Mouse (Mus musculus) forebrain, postnatal 0 days (tissue): ENCODE results near the gene Uap1l1. TPM values are rescaled to one million over a fixed set of nuclear protein-coding genes. Genes with fewer than 3 reads are reported as not detected.

Source experiments
- ATAC-seq: fragments of 200-750 bp; cut with Nextera tagmentation; 2 replicates; pipeline ENCODE4 v1.8.0; 2017; ENCODE audit warnings: mild to moderate bottlenecking, moderate library complexity
- DNase-seq: peaks from one replicate; pipeline ENCODE4 v3.0.0-alpha.2; 2015
- H3K27ac ChIP-seq: fragments of 300-500 bp; sonication (generic); 2 replicates; pipeline ENCODE4 v1.5.1; 2014; ENCODE audit warnings: low read depth, mild to moderate bottlenecking, antibody characterized with exemption, low read length, moderate library complexity, mixed read lengths
- H3K27me3 ChIP-seq: fragments of 300-500 bp; sonication (generic); 2 replicates; pipeline ENCODE4 v1.6.1; 2014; ENCODE audit warnings: mild to moderate bottlenecking, low read length, mixed read lengths; ENCODE audit not compliant: insufficient read depth
- H3K36me3 ChIP-seq: fragments of 300-500 bp; sonication (generic); 2 replicates; pipeline ENCODE4 v1.6.1; 2014; ENCODE audit warnings: mild to moderate bottlenecking, moderate library complexity; ENCODE audit not compliant: insufficient read depth
- H3K4me1 ChIP-seq: fragments of 300-500 bp; sonication (generic); 2 replicates; pipeline ENCODE4 v1.6.1; 2014; ENCODE audit warnings: antibody characterized with exemption; ENCODE audit not compliant: insufficient read depth
- H3K4me2 ChIP-seq: fragments of 300-500 bp; sonication (generic); 2 replicates; pipeline ENCODE4 v1.6.1; 2014; ENCODE audit warnings: low read depth, mild to moderate bottlenecking, moderate library complexity
- H3K4me3 ChIP-seq: fragments of 300-500 bp; sonication (generic); 2 replicates; pipeline ENCODE4 v1.5.1; 2014; ENCODE audit warnings: low read depth, low read length, mixed read lengths
- H3K9ac ChIP-seq: fragments of 300-500 bp; sonication (generic); 2 replicates; pipeline ENCODE4 v1.6.1; 2014; ENCODE audit warnings: mild to moderate bottlenecking
- H3K9me3 ChIP-seq: fragments of 300-500 bp; sonication (generic); 2 replicates; pipeline ENCODE4 v1.6.1; 2016; ENCODE audit warnings: low read length
- CTCF ChIP-seq: sonication (generic); IDR thresholded peaks from 2 replicates; pipeline ENCODE4 v1.5.1; 2016; ENCODE audit warnings: antibody characterized with exemption, control low read depth, low read depth
- WGBS: fragments of 180-500 bp; shearing (Covaris S2); extraction: QIAGEN DNeasy Blood & Tissue Kit; methylation state at CpG from one replicate; pipeline ENCODE4 v1.1.7; 2014; 5-methylcytosine and 5-hydroxymethylcytosine counted together
- polyA plus RNA-seq: library from polyadenylated mRNA; unstranded; fragments of >200 nt; fragmentation: Nextera tagmentation; extraction: Ambion mirVana; gene quantifications from 2 replicates; pipeline ENCODE4 v1.2.1, GENCODE M21; 2015
- total RNA-seq: library from RNA; depleted of rRNA; stranded (reverse); fragments of >200 nt; gene quantifications from 2 replicates; pipeline ENCODE4 v1.2.3, GENCODE M21; 2014; rRNA removed

Gene Uap1l1
- total and polyA plus RNA-seq, 2 experiments from 2014 or later, result 4.1 to 10.4 TPM

DNA sequence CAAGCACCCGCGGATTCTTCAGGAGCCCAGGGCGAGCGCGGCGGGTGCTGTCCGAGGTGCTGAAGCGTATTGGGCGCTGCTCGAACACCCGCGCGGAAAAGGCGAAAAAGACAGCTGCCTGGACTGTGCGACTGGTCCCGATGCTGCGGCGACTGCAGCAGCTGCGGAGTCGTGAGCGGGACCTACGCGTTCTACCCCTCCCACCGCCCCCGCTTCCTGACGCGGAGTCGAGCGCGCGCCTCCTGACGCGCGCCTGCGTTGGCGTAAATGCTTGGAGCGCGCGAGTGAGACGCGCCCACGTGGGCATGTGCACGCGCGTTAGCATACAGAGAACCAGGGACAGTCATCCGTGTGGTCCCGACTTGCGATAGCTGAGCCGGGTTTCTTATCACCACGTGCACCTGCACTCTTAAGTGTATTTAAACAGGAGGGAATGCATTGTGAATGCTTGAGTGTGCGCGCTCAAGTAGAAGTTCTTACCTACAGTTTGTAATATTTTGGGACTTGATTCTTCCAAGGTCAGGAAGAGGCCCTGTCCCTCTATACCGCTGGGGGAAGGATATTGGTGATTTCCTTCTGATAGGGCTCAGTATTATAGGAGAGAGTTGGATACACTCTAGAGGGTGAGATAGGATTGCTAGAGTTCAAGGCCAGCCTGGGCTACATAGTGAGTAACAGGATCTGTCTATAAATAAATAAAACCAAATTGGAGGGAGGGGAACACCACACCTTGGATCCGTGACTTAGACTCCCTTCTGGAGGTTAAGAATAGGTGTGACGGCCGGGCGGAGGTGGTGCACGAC lies 46.3 kb downstream of the Uap1l1 start, which contains the start of gene Grin1:
Gene Grin1, minus strand, starts transcription at position 217 of the 803 bp plus-strand sequence.
- peak within 1 kb of the TSS; percentile 74 for H3K4me2 ChIP-seq
- ATAC-seq (peak; percentile 87), DNase-seq (peak; percentile 98)
- H3K27me3 ChIP-seq, result peaks cover 8% of the 10 kb centered on the region
- no peaks in the 10 kb centered on the region for H3K9me3 ChIP-seq
- H3K27ac ChIP-seq, result peak within 1 kb of the TSS; percentile 89
- peaks cover 7% of the 10 kb centered on the region for H3K4me1 ChIP-seq
- peak within 1 kb of the TSS; percentile 82 for H3K9ac ChIP-seq
- 10% methylated on average over 58 of the region's 58 CpGs for WGBS
- peaks cover 5% of the 10 kb centered on the region; the same call in 1 of the 2 replicates for H3K36me3 ChIP-seq
- H3K4me3 ChIP-seq, result peak within 1 kb of the TSS; percentile 70
- TF ChIP-seq CTCF, result no peak

DNA sequence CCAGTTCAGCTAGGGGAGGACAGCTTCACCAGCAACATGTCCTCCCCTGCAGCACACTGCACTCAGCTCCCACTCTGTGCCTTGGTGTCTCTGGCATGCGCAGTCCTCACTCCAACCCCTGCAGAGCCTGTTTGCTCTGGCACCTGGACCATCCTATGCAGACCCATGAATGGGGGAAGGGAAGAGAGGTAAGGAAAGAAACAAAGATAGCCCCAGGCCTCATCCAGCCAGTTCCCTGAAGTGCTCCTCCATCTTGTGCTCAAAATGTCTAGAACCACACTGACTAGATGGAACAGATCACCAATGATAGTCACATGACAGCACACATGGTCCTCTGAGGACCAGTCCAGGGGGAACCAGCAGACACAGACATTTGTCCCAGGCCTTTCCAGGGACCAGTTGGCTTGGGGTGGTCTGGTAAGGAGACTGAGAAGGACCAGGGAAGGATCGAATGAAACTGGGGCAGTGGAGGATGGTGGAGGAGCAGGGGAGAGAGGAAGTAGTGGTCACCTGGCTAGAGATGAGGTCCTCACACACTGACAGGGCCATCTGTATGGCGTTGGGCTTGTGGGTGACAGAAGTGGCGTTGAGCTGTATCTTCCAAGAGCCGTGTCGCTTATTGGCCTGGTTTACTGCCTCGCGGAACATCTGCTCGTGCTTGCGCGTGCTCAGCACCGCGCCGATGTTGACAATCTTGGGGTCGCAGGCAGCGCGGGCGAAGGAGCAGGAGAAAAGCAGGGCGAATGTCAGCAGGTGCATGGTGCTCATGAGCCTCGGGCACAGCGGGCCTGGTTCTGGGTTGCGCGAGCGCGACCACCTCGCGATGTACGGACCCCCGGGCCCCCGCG lies 47.1 kb downstream of the Uap1l1 start:
- no peak for TF ChIP-seq CTCF
- WGBS, result 8% methylated on average over 31 of the region's 31 CpGs
- peak overlapping the region; percentile 89 for H3K27ac ChIP-seq
- H3K4me1 ChIP-seq, result peaks cover 7% of the 10 kb centered on the region
- H3K36me3 ChIP-seq, result peaks cover 13% of the 10 kb centered on the region
- H3K9ac ChIP-seq, result peak overlapping the region; percentile 82
- peak overlapping the region; percentile 74 for H3K4me2 ChIP-seq
- no peaks in the 10 kb centered on the region for H3K9me3 ChIP-seq
- H3K4me3 ChIP-seq, result peak overlapping the region; percentile 70
- DNase-seq (peak; percentile 66), ATAC-seq (peak; percentile 72)
- H3K27me3 ChIP-seq, result peaks cover 15% of the 10 kb centered on the region

DNA sequence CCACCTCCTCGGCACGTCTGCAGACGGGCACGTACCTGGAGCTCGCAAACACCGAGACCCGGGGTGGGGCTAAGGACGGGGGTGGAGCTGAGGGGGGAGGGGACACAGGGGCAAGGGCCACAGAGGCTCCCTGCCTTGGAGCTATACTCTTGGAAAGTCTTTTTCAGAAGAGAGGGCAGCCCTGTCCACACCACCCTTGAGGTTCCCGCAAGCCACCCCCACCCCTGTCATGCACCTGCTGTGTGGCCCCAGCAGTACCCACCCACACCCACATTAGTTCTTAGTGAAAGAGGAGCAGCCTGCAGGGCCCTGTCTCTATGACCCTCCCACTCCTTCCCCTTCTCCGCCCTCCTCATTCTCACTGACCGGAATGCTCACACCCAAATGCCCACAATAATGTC lies 54.0 kb downstream of the Uap1l1 start:
- Histone ChIP-seq H3K4me3 (no peak overlapping the region), H3K4me2 (no peak overlapping the region), H3K27me3 (peaks cover 39% of the 10 kb centered on the region), H3K4me1 (no peaks in the 10 kb centered on the region), H3K9ac (no peak overlapping the region), H3K9me3 (no peaks in the 10 kb centered on the region), H3K27ac (no peak overlapping the region), H3K36me3 (peaks cover 67% of the 10 kb centered on the region)
- ATAC-seq (no peak), DNase-seq (no peak)
- TF ChIP-seq CTCF, result no peak
- 15% methylated on average over 11 of the region's 11 CpGs for WGBS

DNA sequence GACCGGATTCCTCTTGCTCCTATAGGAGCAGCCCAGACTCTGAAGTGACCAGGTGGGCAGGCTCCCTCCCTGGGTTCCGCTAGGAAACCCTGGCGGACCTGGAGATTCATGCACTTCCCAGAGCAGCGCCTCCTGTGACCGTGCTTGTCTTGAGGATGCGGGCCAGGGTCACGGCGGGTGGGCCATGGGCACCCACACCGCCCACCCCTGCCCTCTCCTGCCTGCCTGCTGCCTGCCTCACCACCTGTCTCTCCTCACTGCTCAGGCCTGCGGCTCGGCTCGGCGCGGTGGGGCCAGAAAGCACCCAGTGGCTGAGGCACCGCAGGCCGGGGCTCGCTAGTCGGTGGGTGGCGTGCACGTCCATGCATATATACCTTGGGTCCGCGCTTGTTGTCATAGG lies 54.5 kb downstream of the Uap1l1 start:
- Histone ChIP-seq H3K27ac (no peak overlapping the region), H3K27me3 (peaks cover 39% of the 10 kb centered on the region), H3K4me1 (no peaks in the 10 kb centered on the region), H3K9me3 (no peaks in the 10 kb centered on the region), H3K4me2 (no peak overlapping the region), H3K4me3 (no peak overlapping the region), H3K9ac (no peak overlapping the region), H3K36me3 (peaks cover 67% of the 10 kb centered on the region)
- no peak for DNase-seq
- ATAC-seq, result no peak
- TF ChIP-seq CTCF, result no peak
- 11% methylated on average over 22 of the region's 22 CpGs for WGBS

DNA sequence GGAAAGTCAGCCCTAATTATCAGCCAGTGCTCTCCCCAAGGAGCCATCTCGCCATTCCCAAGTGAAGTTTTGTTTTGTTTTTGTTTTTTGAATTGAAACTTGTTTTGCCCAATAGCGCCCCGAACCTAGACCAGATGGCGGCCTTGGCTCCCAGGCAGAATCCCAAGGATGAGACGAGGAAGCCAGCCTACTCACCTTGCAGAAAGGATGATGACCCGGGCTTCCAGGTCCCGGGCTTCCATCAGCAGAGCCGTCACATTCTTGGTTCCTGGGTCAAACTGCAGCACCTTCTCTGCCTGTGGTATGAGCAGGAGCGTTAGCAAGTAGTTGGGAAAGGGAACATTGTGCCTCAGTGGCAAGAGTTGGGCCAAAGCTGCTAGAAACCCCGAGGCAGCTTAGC lies 55.3 kb downstream of the Uap1l1 start:
- no peaks in the 10 kb centered on the region for H3K4me1 ChIP-seq
- no peak for DNase-seq
- H3K9ac ChIP-seq, result no peak overlapping the region
- H3K27me3 ChIP-seq, result peaks cover 39% of the 10 kb centered on the region
- H3K9me3 ChIP-seq, result no peaks in the 10 kb centered on the region
- 57% methylated on average over 10 of the region's 10 CpGs for WGBS
- no peak overlapping the region for H3K4me3 ChIP-seq
- peaks cover 67% of the 10 kb centered on the region for H3K36me3 ChIP-seq
- no peak for TF ChIP-seq CTCF
- H3K27ac ChIP-seq, result no peak overlapping the region
- no peak for ATAC-seq
- no peak overlapping the region for H3K4me2 ChIP-seq

Other genes with a start within 250 kb of the Uap1l1 start
Only the 30 nearest of the 37 such genes appear.
- 1.7 and 3.3 TPM in 2 replicates for gene Tor4a, start 168.8 kb downstream of the Uap1l1 start, total RNA-seq
- 0.92 and 1.2 TPM in 2 replicates for gene Tor4a, start 168.8 kb downstream of the Uap1l1 start, polyA plus RNA-seq
- gene Nelfb, start 154.2 kb downstream of the Uap1l1 start, total RNA-seq, result 94.6 and 115 TPM in 2 replicates
- 57.1 and 76.1 TPM in 2 replicates for gene Nelfb, start 154.2 kb downstream of the Uap1l1 start, polyA plus RNA-seq
- not detected in 2 replicates for gene Stpg3, start 151.0 kb downstream of the Uap1l1 start, total RNA-seq
- gene Stpg3, start 151.0 kb downstream of the Uap1l1 start, polyA plus RNA-seq, result not detected in 2 replicates
- gene Fam166a, start 146.9 kb downstream of the Uap1l1 start, total RNA-seq, result not detected in 2 replicates
- gene Fam166a, start 146.9 kb downstream of the Uap1l1 start, polyA plus RNA-seq, result 0.94 TPM in 1 of 2 replicates, not detected in the other
- gene Tubb4b, start 141.0 kb downstream of the Uap1l1 start, total RNA-seq, result 553 and 579 TPM in 2 replicates
- gene Tubb4b, start 141.0 kb downstream of the Uap1l1 start, polyA plus RNA-seq, result 382 and 469 TPM in 2 replicates
- gene Slc34a3, start 131.3 kb downstream of the Uap1l1 start, total RNA-seq, result not detected in 2 replicates
- gene Slc34a3, start 131.3 kb downstream of the Uap1l1 start, polyA plus RNA-seq, result not detected in 2 replicates
- not detected in 2 replicates for gene Rnf224, start 128.9 kb downstream of the Uap1l1 start, total RNA-seq
- not detected in 2 replicates for gene Rnf224, start 128.9 kb downstream of the Uap1l1 start, polyA plus RNA-seq
- gene Rnf208, start 123.4 kb downstream of the Uap1l1 start, total RNA-seq, result 77.6 and 84.1 TPM in 2 replicates
- gene Rnf208, start 123.4 kb downstream of the Uap1l1 start, polyA plus RNA-seq, result 193 and 205 TPM in 2 replicates
- not detected in 2 replicates for gene Cysrt1, start 123.2 kb downstream of the Uap1l1 start, total RNA-seq
- gene Cysrt1, start 123.2 kb downstream of the Uap1l1 start, polyA plus RNA-seq, result not detected in 2 replicates
- 10.1 and 12.8 TPM in 2 replicates for gene AL732309.1, start 118.8 kb downstream of the Uap1l1 start, total RNA-seq
- gene AL732309.1, start 118.8 kb downstream of the Uap1l1 start, polyA plus RNA-seq, result 3.0 and 3.1 TPM in 2 replicates
- gene Tmem203, start 110.2 kb downstream of the Uap1l1 start, total RNA-seq, result 29.2 and 42.5 TPM in 2 replicates
- gene Tmem203, start 110.2 kb downstream of the Uap1l1 start, polyA plus RNA-seq, result 22.7 and 27.7 TPM in 2 replicates
- gene Tprn, start 103.1 kb downstream of the Uap1l1 start, total RNA-seq, result 15.2 and 18.1 TPM in 2 replicates
- 16.4 and 18.8 TPM in 2 replicates for gene Tprn, start 103.1 kb downstream of the Uap1l1 start, polyA plus RNA-seq
- 108 and 127 TPM in 2 replicates for gene Ssna1, start 93.2 kb downstream of the Uap1l1 start, total RNA-seq
- gene Ssna1, start 93.2 kb downstream of the Uap1l1 start, polyA plus RNA-seq, result 189 and 195 TPM in 2 replicates
- gene Anapc2, start 93.2 kb downstream of the Uap1l1 start, total RNA-seq, result 30.2 and 37.9 TPM in 2 replicates
- 90.7 and 108 TPM in 2 replicates for gene Anapc2, start 93.2 kb downstream of the Uap1l1 start, polyA plus RNA-seq
- gene Tmem210, start 77.5 kb downstream of the Uap1l1 start, total RNA-seq, result not detected in 2 replicates
- not detected in 2 replicates for gene Tmem210, start 77.5 kb downstream of the Uap1l1 start, polyA plus RNA-seq
- not detected in 2 replicates for gene Lrrc26, start 75.8 kb downstream of the Uap1l1 start, total RNA-seq
- 0.15 TPM in 1 of 2 replicates, not detected in the other for gene Lrrc26, start 75.8 kb downstream of the Uap1l1 start, polyA plus RNA-seq
- gene Grin1, start 46.5 kb downstream of the Uap1l1 start, total RNA-seq, result 77.3 and 88.5 TPM in 2 replicates
- gene Grin1, start 46.5 kb downstream of the Uap1l1 start, polyA plus RNA-seq, result 46.9 and 58.2 TPM in 2 replicates
- gene Man1b1, start 33.3 kb downstream of the Uap1l1 start, total RNA-seq, result 54.0 and 66.1 TPM in 2 replicates
- 35.5 and 43.8 TPM in 2 replicates for gene Man1b1, start 33.3 kb downstream of the Uap1l1 start, polyA plus RNA-seq
- 17.4 and 21.7 TPM in 2 replicates for gene Dpp7, start 9.3 kb downstream of the Uap1l1 start, total RNA-seq
- gene Dpp7, start 9.3 kb downstream of the Uap1l1 start, polyA plus RNA-seq, result 15.3 and 19.8 TPM in 2 replicates
- gene Sapcd2, start 6.6 kb upstream of the Uap1l1 start, total RNA-seq, result 13.2 and 13.9 TPM in 2 replicates
- 9.5 and 12.7 TPM in 2 replicates for gene Sapcd2, start 6.6 kb upstream of the Uap1l1 start, polyA plus RNA-seq
- gene Entpd2, start 30.2 kb upstream of the Uap1l1 start, total RNA-seq, result 8.2 and 13.5 TPM in 2 replicates
- 14.2 and 18.2 TPM in 2 replicates for gene Entpd2, start 30.2 kb upstream of the Uap1l1 start, polyA plus RNA-seq
- 179 and 188 TPM in 2 replicates for gene Npdc1, start 33.7 kb upstream of the Uap1l1 start, total RNA-seq
- 413 and 442 TPM in 2 replicates for gene Npdc1, start 33.7 kb upstream of the Uap1l1 start, polyA plus RNA-seq
- 1.3 TPM in 1 of 2 replicates, not detected in the other for gene Fut7, start 57.6 kb upstream of the Uap1l1 start, total RNA-seq
- gene Fut7, start 57.6 kb upstream of the Uap1l1 start, polyA plus RNA-seq, result 0.17 and 0.23 TPM in 2 replicates
- gene Abca2, start 63.0 kb upstream of the Uap1l1 start, total RNA-seq, result 51.5 and 67.4 TPM in 2 replicates
- 8.8 and 10.5 TPM in 2 replicates for gene Abca2, start 63.0 kb upstream of the Uap1l1 start, polyA plus RNA-seq
- gene Clic3, start 91.2 kb upstream of the Uap1l1 start, total RNA-seq, result 0.48 TPM in 1 of 2 replicates, not detected in the other
- gene Clic3, start 91.2 kb upstream of the Uap1l1 start, polyA plus RNA-seq, result 2.5 and 3.6 TPM in 2 replicates
- 154 and 164 TPM in 2 replicates for gene Paxx, start 95.4 kb upstream of the Uap1l1 start, total RNA-seq
- gene Paxx, start 95.4 kb upstream of the Uap1l1 start, polyA plus RNA-seq, result 151 and 154 TPM in 2 replicates
- 1,270 and 1,729 TPM in 2 replicates for gene Ptgds, start 104.4 kb upstream of the Uap1l1 start, total RNA-seq
- 1,561 and 1,919 TPM in 2 replicates for gene Ptgds, start 104.4 kb upstream of the Uap1l1 start, polyA plus RNA-seq
- not detected in 2 replicates for gene Lcn12, start 128.2 kb upstream of the Uap1l1 start, total RNA-seq
- gene Lcn12, start 128.2 kb upstream of the Uap1l1 start, polyA plus RNA-seq, result not detected in 2 replicates
- 120 and 140 TPM in 2 replicates for gene Fbxw5, start 135.1 kb upstream of the Uap1l1 start, total RNA-seq
- 93.8 and 116 TPM in 2 replicates for gene Fbxw5, start 135.1 kb upstream of the Uap1l1 start, polyA plus RNA-seq
- 0.85 and 2.4 TPM in 2 replicates for gene C8g, start 136.0 kb upstream of the Uap1l1 start, total RNA-seq
- 4.0 and 4.3 TPM in 2 replicates for gene C8g, start 136.0 kb upstream of the Uap1l1 start, polyA plus RNA-seq